Mouse (Mus musculus) neural tube, embryonic 13.5 days (tissue): Measurements from ENCODE around the gene Ate1. TPM values are rescaled to one million over a fixed set of nuclear protein-coding genes. Genes with fewer than 3 reads are reported as not detected.

ENCODE experiments used
- ATAC-seq: fragments of 200-750 bp; cut with Nextera tagmentation; 2 replicates; pipeline ENCODE4 v1.8.0; 2017; ENCODE audit warnings: low read depth, mild to moderate bottlenecking, moderate TSS enrichment, moderate library complexity
- H3K27ac ChIP-seq: fragments of 300-500 bp; sonication (generic); replicated peaks from 2 replicates; pipeline ENCODE4 v1.5.1; 2015; ENCODE audit warnings: moderate library complexity, mild to moderate bottlenecking, inconsistent platforms
- H3K27me3 ChIP-seq: fragments of 300-500 bp; sonication (generic); 2 replicates; pipeline ENCODE4 v1.6.1; 2015; ENCODE audit warnings: mild to moderate bottlenecking, inconsistent platforms
- H3K36me3 ChIP-seq: fragments of 300-500 bp; sonication (generic); 2 replicates; pipeline ENCODE4 v1.6.1; 2015; ENCODE audit warnings: mild to moderate bottlenecking, inconsistent platforms
- H3K4me1 ChIP-seq: fragments of 300-500 bp; sonication (generic); replicated peaks from 2 replicates; pipeline ENCODE4 v1.6.1; 2015; ENCODE audit warnings: inconsistent platforms
- H3K4me2 ChIP-seq: fragments of 300-500 bp; sonication (generic); 2 replicates; pipeline ENCODE4 v1.6.1; 2015; ENCODE audit warnings: inconsistent platforms, mild to moderate bottlenecking, moderate library complexity
- H3K4me3 ChIP-seq: fragments of 300-500 bp; sonication (generic); 2 replicates; pipeline ENCODE4 v1.5.1; 2015; ENCODE audit warnings: mild to moderate bottlenecking, inconsistent platforms
- H3K9ac ChIP-seq: fragments of 300-500 bp; sonication (generic); 2 replicates; pipeline ENCODE4 v1.6.1; 2015; ENCODE audit warnings: moderate library complexity, mild to moderate bottlenecking, inconsistent platforms
- H3K9me3 ChIP-seq: fragments of 300-500 bp; sonication (generic); 2 replicates; pipeline ENCODE4 v1.6.1; 2016; ENCODE audit warnings: inconsistent platforms
- WGBS: fragments of 180-500 bp; shearing (Covaris S2); methylation state at CpG from one replicate; pipeline ENCODE4 v1.1.7; 2015; 5-methylcytosine and 5-hydroxymethylcytosine counted together
- polyA plus RNA-seq: library from polyadenylated mRNA; unstranded; fragments of >200 nt; fragmentation: Nextera tagmentation; extraction: Ambion mirVana; gene quantifications from 2 replicates; pipeline ENCODE4 v1.2.1, GENCODE M21; 2015

The Ate1 gene
- polyA plus RNA-seq, 1 experiment from 2014 or later: 90.9 TPM

- ATAC-seq: no peak
- no peak overlapping the region for H3K4me3 ChIP-seq
- H3K9me3 ChIP-seq: no peaks in the 10 kb centered on the region
- peaks cover 27% of the 10 kb centered on the region for H3K4me1 ChIP-seq
- H3K4me2 ChIP-seq: no peak overlapping the region
- peaks cover 10% of the 10 kb centered on the region; the same call in 1 of the 2 replicates for H3K36me3 ChIP-seq
- 90% methylated on average over 13 of the region's 13 CpGs for WGBS
- no peaks in the 10 kb centered on the region for H3K27me3 ChIP-seq
- H3K9ac ChIP-seq: no peak overlapping the region
- peak overlapping the region; percentile 55 for H3K27ac ChIP-seq
These were observed 138.0 kb downstream of the Ate1 start for GRCm38 (mm10) chr7:130382126-130382525.

GRCm38 (mm10) chr7:130381387-130381951 is 138.7 kb downstream of the Ate1 start:
- Histone ChIP-seq H3K36me3 (peaks cover 6% of the 10 kb centered on the region; the same call in 1 of the 2 replicates), H3K27me3 (no peaks in the 10 kb centered on the region), H3K27ac (peak overlapping the region; percentile 55), H3K9ac (no peak overlapping the region), H3K4me2 (no peak overlapping the region), H3K9me3 (no peaks in the 10 kb centered on the region), H3K4me1 (peaks cover 24% of the 10 kb centered on the region), H3K4me3 (no peak overlapping the region)
- ATAC-seq: no peak; the same call in 1 of the 2 replicates
- WGBS: 34% methylated on average over 8 of the region's 8 CpGs

GRCm38 (mm10) chr7:130380769-130381355 is 139.3 kb downstream of the Ate1 start:
- WGBS: 73% methylated on average over 8 of the region's 8 CpGs
- Histone ChIP-seq H3K9me3 (no peaks in the 10 kb centered on the region), H3K9ac (no peak overlapping the region), H3K27me3 (no peaks in the 10 kb centered on the region), H3K36me3 (peaks cover 6% of the 10 kb centered on the region; the same call in 1 of the 2 replicates), H3K27ac (peak overlapping the region; percentile 55; the same call in 1 of the 2 replicates), H3K4me2 (no peak overlapping the region), H3K4me3 (no peak overlapping the region), H3K4me1 (peaks cover 18% of the 10 kb centered on the region)
- ATAC-seq: no peak

GRCm38 (mm10) chr7:130380367-130380766 is 139.8 kb downstream of the Ate1 start:
- Histone ChIP-seq H3K4me1 (peaks cover 14% of the 10 kb centered on the region), H3K9me3 (no peaks in the 10 kb centered on the region), H3K27me3 (no peaks in the 10 kb centered on the region), H3K4me2 (no peak overlapping the region), H3K9ac (no peak overlapping the region), H3K36me3 (peaks cover 6% of the 10 kb centered on the region; the same call in 1 of the 2 replicates), H3K4me3 (no peak overlapping the region), H3K27ac (no peak overlapping the region)
- no peak for ATAC-seq
- 83% methylated on average over 7 of the region's 7 CpGs for WGBS

- Histone ChIP-seq H3K9me3 (no peaks in the 10 kb centered on the region), H3K4me2 (no peak overlapping the region), H3K9ac (no peak overlapping the region), H3K4me3 (no peak overlapping the region), H3K27ac (no peak overlapping the region), H3K36me3 (peaks cover 6% of the 10 kb centered on the region; the same call in 1 of the 2 replicates), H3K4me1 (peaks cover 12% of the 10 kb centered on the region), H3K27me3 (no peaks in the 10 kb centered on the region)
- no peak for ATAC-seq
- 83% methylated on average over 5 of the region's 5 CpGs for WGBS
These were observed 140.3 kb downstream of the Ate1 start for GRCm38 (mm10) chr7:130379886-130380285.

- ATAC-seq: no peak
- WGBS: 83% methylated on average over 3 of the region's 3 CpGs
- H3K4me1 ChIP-seq: peaks cover 12% of the 10 kb centered on the region
- no peak overlapping the region for H3K9ac ChIP-seq
- H3K4me3 ChIP-seq: no peak overlapping the region
- no peak overlapping the region for H3K4me2 ChIP-seq
- H3K27ac ChIP-seq: no peak overlapping the region
- H3K36me3 ChIP-seq: 0 out of 2 replicates have a peak, but pooled peaks cover 6% of the 10 kb centered on the region
- no peaks in the 10 kb centered on the region for H3K27me3 ChIP-seq
- H3K9me3 ChIP-seq: no peaks in the 10 kb centered on the region
These were observed 141.9 kb downstream of the Ate1 start for GRCm38 (mm10) chr7:130378308-130378707.

GRCm38 (mm10) chr7:130374311-130374710 is 145.9 kb downstream of the Ate1 start:
- 83% methylated on average over 9 of the region's 9 CpGs for WGBS
- Histone ChIP-seq H3K36me3 (no peaks in the 10 kb centered on the region), H3K9ac (no peak overlapping the region), H3K4me3 (no peak overlapping the region), H3K4me2 (no peak overlapping the region), H3K27ac (no peak overlapping the region), H3K4me1 (peaks cover 9% of the 10 kb centered on the region), H3K27me3 (0 out of 2 replicates have a peak, but pooled peaks cover 6% of the 10 kb centered on the region), H3K9me3 (no peaks in the 10 kb centered on the region)
- no peak for ATAC-seq

- Histone ChIP-seq H3K36me3 (no peaks in the 10 kb centered on the region), H3K9me3 (peaks cover 3% of the 10 kb centered on the region; the same call in 1 of the 2 replicates), H3K27me3 (0 out of 2 replicates have a peak, but pooled peaks cover 7% of the 10 kb centered on the region), H3K9ac (peak overlapping the region; percentile 49; the same call in 1 of the 2 replicates), H3K4me1 (peaks cover 34% of the 10 kb centered on the region), H3K4me2 (peak overlapping the region; percentile 50), H3K4me3 (no peak overlapping the region), H3K27ac (peak overlapping the region; percentile 57)
- ATAC-seq: peak; percentile 84
- 25% methylated on average over 23 of the region's 24 CpGs for WGBS
These were observed 151.1 kb downstream of the Ate1 start for GRCm38 (mm10) chr7:130368827-130369641.

- peak; percentile 2; the same call in 1 of the 2 replicates for ATAC-seq
- Histone ChIP-seq H3K9ac (peak overlapping the region; percentile 49; the same call in 1 of the 2 replicates), H3K36me3 (no peaks in the 10 kb centered on the region), H3K9me3 (peaks cover 3% of the 10 kb centered on the region; the same call in 1 of the 2 replicates), H3K27ac (peak overlapping the region; percentile 57), H3K4me1 (peaks cover 34% of the 10 kb centered on the region), H3K4me2 (peak overlapping the region; percentile 50), H3K4me3 (no peak overlapping the region), H3K27me3 (0 out of 2 replicates have a peak, but pooled peaks cover 7% of the 10 kb centered on the region)
- 13% methylated on average over 13 of the region's 13 CpGs for whole genome bisulfite sequencing
These were observed 151.9 kb downstream of the Ate1 start for GRCm38 (mm10) chr7:130368036-130368826.

- H3K4me1 ChIP-seq: peaks cover 34% of the 10 kb centered on the region
- peak; percentile 85 for ATAC-seq
- H3K9ac ChIP-seq: no peak overlapping the region
- no peak overlapping the region for H3K4me2 ChIP-seq
- H3K4me3 ChIP-seq: no peak overlapping the region
- WGBS: 9% methylated on average over 12 of the region's 12 CpGs
- peak overlapping the region; percentile 46 for H3K27ac ChIP-seq
- H3K27me3 ChIP-seq: 0 out of 2 replicates have a peak, but pooled peaks cover 7% of the 10 kb centered on the region
- no peaks in the 10 kb centered on the region for H3K36me3 ChIP-seq
- H3K9me3 ChIP-seq: peaks cover 3% of the 10 kb centered on the region; the same call in 1 of the 2 replicates
These were observed 152.7 kb downstream of the Ate1 start for GRCm38 (mm10) chr7:130367222-130368035.

- Histone ChIP-seq H3K36me3 (no peaks in the 10 kb centered on the region), H3K4me3 (no peak overlapping the region), H3K9me3 (peaks cover 3% of the 10 kb centered on the region; the same call in 1 of the 2 replicates), H3K27me3 (0 out of 2 replicates have a peak, but pooled peaks cover 7% of the 10 kb centered on the region), H3K4me1 (peaks cover 34% of the 10 kb centered on the region), H3K4me2 (no peak overlapping the region), H3K9ac (no peak overlapping the region), H3K27ac (no peak overlapping the region)
- 97% methylated on average over 10 of the region's 10 CpGs for WGBS
- ATAC-seq: no peak
These were observed 154.5 kb downstream of the Ate1 start for GRCm38 (mm10) chr7:130365711-130366110.
